Mouse (Mus musculus) brown adipose tissue, adult 24 weeks (tissue): ENCODE data around the gene Meltf. TPM values are rescaled to one million over a fixed set of nuclear protein-coding genes. Genes with fewer than 3 reads are reported as not detected.

Experiments used
- H3K27ac ChIP-seq: fragments of 200-500 bp; replicated peaks from 2 replicates; pipeline ENCODE4 v1.5.1; 2012; ENCODE audit warnings: low read depth, mild to moderate bottlenecking, low read length
- H3K4me1 ChIP-seq: fragments of 200-500 bp; 2 replicates; pipeline ENCODE4 v1.6.1; 2012; ENCODE audit warnings: low read length, mixed read lengths; ENCODE audit not compliant: control insufficient read depth, insufficient read depth, insufficient read length
- H3K4me3 ChIP-seq: fragments of 200-500 bp; 2 replicates; pipeline ENCODE4 v1.5.1; 2012; ENCODE audit warnings: low read depth, mild to moderate bottlenecking, low read length, moderate library complexity; ENCODE audit not compliant: insufficient read depth
- polyA plus RNA-seq: library from polyadenylated mRNA; stranded (reverse); fragments of >200 nt; gene quantifications from 2 replicates; pipeline ENCODE4 v1.2.4, GENCODE M21; 2012; ENCODE audit not compliant: missing spikeins, insufficient read depth, insufficient read length

Gene Meltf
- polyA plus RNA-seq, 1 experiment: not detected

DNA sequence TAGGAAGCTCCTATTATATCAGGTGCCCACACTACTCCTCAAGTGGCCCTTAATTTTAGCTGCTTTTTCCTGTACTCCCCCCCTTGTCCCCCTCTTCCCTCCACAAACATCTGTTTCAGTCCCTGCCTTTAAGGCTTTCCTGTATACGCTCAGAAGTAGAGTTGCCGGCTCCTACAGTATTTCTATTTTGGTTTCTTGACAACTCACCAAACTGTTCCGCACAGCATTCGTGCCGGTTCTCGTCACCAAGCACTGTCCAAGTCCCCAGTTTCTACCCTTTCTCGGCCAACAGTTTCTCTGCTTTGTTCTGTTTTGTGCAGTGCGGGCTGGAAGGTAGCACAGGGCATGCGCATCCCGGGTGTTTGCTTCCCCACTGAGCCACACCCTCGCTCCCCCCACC, 30.3 kb downstream of the Meltf start:
- H3K27ac ChIP-seq: no peak overlapping the region
- no peak overlapping the region for H3K4me3 ChIP-seq
- H3K4me1 ChIP-seq: no peaks in the 10 kb centered on the region

DNA sequence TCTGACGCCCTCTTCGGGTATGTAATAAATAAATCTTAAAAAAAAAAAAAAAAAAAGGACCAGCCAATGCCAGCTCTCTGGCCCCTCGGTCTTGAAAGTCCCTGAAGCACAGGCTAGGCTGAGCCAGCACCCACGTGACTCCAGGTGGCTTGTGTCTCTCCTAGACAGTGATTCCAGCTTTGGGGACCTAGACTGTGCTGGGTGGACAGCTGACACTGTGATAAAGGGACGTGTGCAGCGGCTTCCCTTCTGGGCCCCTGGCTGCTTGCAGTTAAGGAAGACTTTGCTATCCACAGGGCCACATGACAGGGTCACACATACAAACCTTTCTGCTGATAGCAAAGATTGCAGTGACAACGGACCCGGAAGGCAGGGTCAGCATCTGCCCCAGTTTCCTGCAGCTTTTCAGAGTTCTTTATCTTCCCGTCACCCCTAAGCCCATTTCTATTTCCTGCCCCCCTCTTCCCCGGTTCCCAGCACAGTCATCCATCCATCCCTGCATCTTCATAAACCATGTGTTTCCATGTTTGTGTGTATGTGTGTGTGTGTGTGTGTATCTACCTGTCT, 31.8 kb downstream of the Meltf start:
- Histone ChIP-seq H3K27ac (no peak overlapping the region), H3K4me1 (no peaks in the 10 kb centered on the region), H3K4me3 (no peak overlapping the region)

GRCm38 (mm10) chr16:31917776-31918175, 39.2 kb downstream of the Meltf start:
- no peaks in the 10 kb centered on the region for H3K4me1 ChIP-seq
- H3K4me3 ChIP-seq: no peak overlapping the region
- H3K27ac ChIP-seq: no peak overlapping the region

GRCm38 (mm10) chr16:31918248-31918724, 39.7 kb downstream of the Meltf start:
- H3K4me3 ChIP-seq: no peak overlapping the region
- H3K4me1 ChIP-seq: no peaks in the 10 kb centered on the region
- H3K27ac ChIP-seq: no peak overlapping the region

DNA sequence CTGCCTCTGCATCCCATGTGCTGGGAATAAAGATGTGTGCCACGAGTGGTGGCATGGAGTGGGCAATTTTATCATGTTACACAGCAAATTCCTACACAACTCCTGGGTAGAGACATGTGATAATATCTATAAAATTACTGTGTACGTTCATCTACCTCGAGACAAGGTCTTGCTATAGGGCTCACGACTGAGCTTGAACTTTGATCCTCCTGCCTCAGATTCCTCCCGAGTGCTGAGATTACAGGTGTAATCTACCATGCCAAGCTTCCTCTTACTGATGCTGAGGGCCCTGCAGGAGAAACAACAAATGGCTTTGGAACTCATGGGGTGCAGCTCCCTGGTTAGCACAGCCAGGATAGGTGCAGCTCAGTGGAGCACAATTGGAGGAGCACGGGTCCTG, 45.8 kb downstream of the Meltf start:
- no peaks in the 10 kb centered on the region for H3K4me1 ChIP-seq
- H3K27ac ChIP-seq: no peak overlapping the region
- H3K4me3 ChIP-seq: no peak overlapping the region

GRCm38 (mm10) chr16:31926091-31926490, 47.5 kb downstream of the Meltf start:
- no peak overlapping the region for H3K4me3 ChIP-seq
- no peak overlapping the region for H3K27ac ChIP-seq
- H3K4me1 ChIP-seq: no peaks in the 10 kb centered on the region

- H3K4me1 ChIP-seq: no peaks in the 10 kb centered on the region
- no peak overlapping the region for H3K4me3 ChIP-seq
- H3K27ac ChIP-seq: no peak overlapping the region
Measured at GRCm38 (mm10) chr16:31926547-31927182, 48.1 kb downstream of the Meltf start.

DNA sequence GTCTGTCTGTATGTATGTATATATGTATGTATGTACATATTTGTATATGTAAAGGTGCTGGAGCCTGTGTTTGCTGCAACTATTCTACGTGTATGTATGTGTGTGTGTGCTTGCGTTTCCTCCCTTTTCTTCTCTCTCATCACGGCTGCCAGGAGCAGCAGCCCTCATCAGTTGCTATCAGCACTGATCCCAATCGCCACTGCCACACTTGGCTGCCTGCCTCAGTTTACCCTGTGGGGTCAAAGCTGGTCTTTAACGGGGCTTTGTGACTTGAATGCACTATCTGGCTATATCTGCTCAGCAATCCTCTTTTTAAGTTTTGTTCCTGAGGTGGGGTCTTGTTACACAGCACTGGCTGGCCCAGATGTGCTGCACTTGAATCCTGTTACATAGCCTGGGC, 48.8 kb downstream of the Meltf start:
- Histone ChIP-seq H3K4me1 (no peaks in the 10 kb centered on the region), H3K27ac (no peak overlapping the region), H3K4me3 (no peak overlapping the region)

DNA sequence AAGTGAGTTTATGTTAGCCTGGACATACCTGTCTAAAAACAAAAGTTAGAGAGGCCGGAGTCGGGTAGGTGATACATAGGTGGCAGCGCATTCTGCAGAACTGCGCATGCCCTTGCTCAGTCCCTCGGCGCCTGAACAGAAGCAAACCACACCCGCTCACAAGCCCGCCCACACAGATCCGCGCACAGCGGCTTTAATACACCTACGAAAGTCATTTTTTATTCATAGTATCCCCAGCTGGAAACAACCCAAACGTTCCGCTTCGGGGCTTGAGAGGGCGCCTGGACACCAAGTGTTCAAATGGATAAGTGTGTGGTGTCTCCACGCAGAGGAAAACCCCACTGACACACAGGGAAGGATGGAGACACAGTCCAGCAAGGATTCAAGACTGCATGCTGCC, 52.7 kb downstream of the Meltf start:
- H3K4me3 ChIP-seq: no peak overlapping the region
- H3K4me1 ChIP-seq: no peaks in the 10 kb centered on the region
- no peak overlapping the region for H3K27ac ChIP-seq

- Histone ChIP-seq H3K4me3 (no peak overlapping the region), H3K4me1 (no peaks in the 10 kb centered on the region), H3K27ac (no peak overlapping the region)
Measured at GRCm38 (mm10) chr16:31932255-31932654, 53.6 kb downstream of the Meltf start.

GRCm38 (mm10) chr16:31932840-31933697, 54.5 kb downstream of the Meltf start:
- peak overlapping the region; percentile 66 for H3K4me3 ChIP-seq
- H3K27ac ChIP-seq: peak overlapping the region; percentile 62
- no peaks in the 10 kb centered on the region for H3K4me1 ChIP-seq

GRCm38 (mm10) chr16:31933751-31934549, 55.3 kb downstream of the Meltf start, which contains the start of gene Pigz:
Gene Pigz, plus strand, starts transcription at chr16:31933851.
- Histone ChIP-seq H3K27ac (peak within 1 kb of the TSS; percentile 62), H3K4me1 (no peaks in the 10 kb centered on the region), H3K4me3 (peak within 1 kb of the TSS; percentile 66)

DNA sequence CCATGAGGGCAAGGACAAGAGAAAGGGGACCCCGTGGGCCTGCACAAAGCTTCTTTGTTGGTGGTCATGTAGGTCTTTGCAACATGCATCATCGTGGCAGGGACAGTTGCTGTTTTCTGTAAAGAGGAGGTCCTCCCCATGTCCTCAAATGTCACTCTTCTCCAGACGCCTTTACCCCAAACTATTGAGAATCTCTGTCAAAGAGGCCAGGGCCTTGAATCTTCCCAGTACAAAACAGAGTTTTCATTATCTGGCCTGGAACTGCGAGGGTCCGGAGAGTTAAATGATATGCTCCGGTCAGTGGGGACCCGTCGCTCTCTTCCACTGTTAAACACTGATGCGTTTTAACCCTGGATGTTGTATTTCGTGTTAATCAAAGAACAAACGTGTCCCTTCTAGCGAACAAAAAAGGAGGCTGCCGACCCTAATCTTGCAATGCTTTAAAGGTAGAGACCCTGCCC, 56.0 kb downstream of the Meltf start:
- H3K27ac ChIP-seq: peak overlapping the region; percentile 62
- peak overlapping the region; percentile 46 for H3K4me3 ChIP-seq
- H3K4me1 ChIP-seq: no peaks in the 10 kb centered on the region

DNA sequence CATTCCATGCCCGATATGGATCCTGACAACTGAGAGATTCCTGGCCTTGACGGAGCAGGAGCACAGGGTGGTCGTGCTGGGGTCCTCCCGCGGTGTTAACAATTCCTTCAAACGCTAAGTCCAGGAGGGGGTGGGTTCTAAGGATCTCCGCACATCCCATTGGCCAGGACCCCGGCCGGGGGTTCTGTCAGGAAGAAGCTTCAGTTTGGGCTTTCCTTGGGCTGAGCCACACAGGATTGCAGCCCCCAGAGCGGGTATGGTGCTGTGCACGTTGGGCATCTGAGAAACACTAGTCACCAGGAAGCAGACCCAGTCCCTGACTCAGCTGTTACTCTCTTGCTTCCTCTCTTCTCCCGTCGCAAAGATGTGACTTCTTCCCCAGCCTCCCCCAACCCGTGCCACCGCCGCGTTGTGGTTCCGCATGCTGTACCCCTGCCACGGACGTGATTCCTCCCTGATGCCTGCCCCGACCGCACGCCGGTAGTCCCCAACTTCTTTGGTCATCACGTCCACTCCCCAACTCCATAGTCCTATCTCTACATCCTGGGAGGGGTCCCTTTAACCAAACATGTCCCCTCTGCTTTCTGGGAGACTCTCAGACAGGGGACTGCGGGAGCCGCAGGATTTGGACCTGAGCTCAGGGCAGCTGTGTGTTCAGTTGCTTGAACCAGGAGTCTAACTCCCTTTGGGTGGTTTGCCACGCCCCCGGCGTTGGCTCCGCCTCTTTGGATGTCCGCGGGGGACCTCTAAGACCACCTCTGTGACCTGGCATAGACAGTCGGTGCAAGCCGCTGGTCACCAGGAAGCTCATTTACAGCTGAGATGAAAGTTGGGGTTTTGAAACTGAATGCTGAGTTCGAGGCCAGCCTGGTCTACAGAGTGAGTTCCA, 56.7 kb downstream of the Meltf start:
- no peaks in the 10 kb centered on the region for H3K4me1 ChIP-seq
- H3K4me3 ChIP-seq: peak overlapping the region; percentile 46
- peak overlapping the region; percentile 14; the same call in 1 of the 2 replicates for H3K27ac ChIP-seq
